Mouse (Mus musculus) ES-E14 (cell line): Measurements from ENCODE around the gene Adamts7. TPM values are rescaled to one million over a fixed set of nuclear protein-coding genes. Genes with fewer than 3 reads are reported as not detected.

ENCODE experiments used
- DNase-seq: peaks from one replicate; pipeline ENCODE4 v3.0.0-alpha.2; 2013; ENCODE audit warnings: low read depth, low spot score
- H3K27ac ChIP-seq: 2 replicates; pipeline ENCODE4 v1.5.1; 2012; ENCODE audit warnings: low read depth, mild to moderate bottlenecking, low read length, moderate library complexity, mixed read lengths; ENCODE audit not compliant: poor library complexity, insufficient read depth, severe bottlenecking
- H3K36me3 ChIP-seq: 2 replicates; pipeline ENCODE4 v1.6.1; 2012; ENCODE audit warnings: mild to moderate bottlenecking, low read length, moderate library complexity, mixed read lengths; ENCODE audit not compliant: control insufficient read depth, poor library complexity, insufficient read depth, severe bottlenecking
- H3K4me1 ChIP-seq, 2 experiments: fragments of 150-350 bp in 1 of 2; sonication (generic) in 1 of 2; 2 replicates each; pipeline ENCODE4 v1.6.1; 2012; ENCODE audit warnings: low read length in 2 of 2, mild to moderate bottlenecking in 1 of 2, mixed read lengths in 1 of 2; ENCODE audit not compliant: control insufficient read depth in 2 of 2, insufficient read depth in 2 of 2, poor library complexity in 1 of 2
- H3K4me3 ChIP-seq, 2 experiments: fragments of 150-350 bp in 1 of 2; sonication (generic) in 1 of 2; 2 replicates each; pipeline ENCODE4 v1.5.1; 2012; ENCODE audit warnings: low read length in 2 of 2, low read depth in 1 of 2, mild to moderate bottlenecking in 1 of 2, mixed read lengths in 1 of 2; ENCODE audit not compliant: insufficient read depth in 1 of 2, poor library complexity in 1 of 2, severe bottlenecking in 1 of 2
- H3K9ac ChIP-seq: 2 replicates; pipeline ENCODE4 v1.6.1; 2012; ENCODE audit warnings: low read depth, mild to moderate bottlenecking, low read length, mixed read lengths; ENCODE audit not compliant: poor library complexity, insufficient read depth, severe bottlenecking
- H3K9me3 ChIP-seq: fragments of 150-350 bp; sonication (generic); 2 replicates; pipeline ENCODE4 v1.6.1; 2012; ENCODE audit warnings: low read depth, mild to moderate bottlenecking, low read length; ENCODE audit not compliant: control insufficient read depth, insufficient read depth
- CHD2 ChIP-seq: IDR thresholded peaks from 2 replicates; pipeline ENCODE4 v1.6.1; 2014; ENCODE audit warnings: mild to moderate bottlenecking, low read depth, low read length, inconsistent platforms
- HCFC1 ChIP-seq: IDR thresholded peaks from 2 replicates; pipeline ENCODE4 v1.6.1; 2012; ENCODE audit warnings: low read length, inconsistent platforms, borderline replicate concordance; ENCODE audit not compliant: insufficient read depth
- MAFK ChIP-seq: IDR thresholded peaks from 2 replicates; pipeline ENCODE4 v1.6.1; 2014; ENCODE audit warnings: mild to moderate bottlenecking, low read depth, low read length, inconsistent platforms; ENCODE audit not compliant: insufficient read depth
- ZC3H11A ChIP-seq: IDR thresholded peaks from 2 replicates; pipeline ENCODE4 v1.6.1; 2012; ENCODE audit warnings: low read depth, mild to moderate bottlenecking, inconsistent platforms, low read length, borderline replicate concordance
- ZNF384 ChIP-seq: IDR thresholded peaks from 2 replicates; pipeline ENCODE4 v1.6.1; 2012; ENCODE audit warnings: low read depth, low read length, inconsistent platforms
- in situ Hi-C, 2 experiments: fragments of 600-800 bp; cut with MboI; formaldehyde crosslinking; loops; one replicate each; pipeline ENCODE4 v1.15.1; 2025; ENCODE audit warnings: low sequenced_read_pairs in 2 of 2, inconsistent platforms in 1 of 2; ENCODE audit not compliant: unreplicated experiment in 2 of 2
- total RNA-seq: library from RNA; depleted of rRNA; stranded (reverse); fragments of 300-350 nt; gene quantifications from 2 replicates; pipeline ENCODE4 v1.2.3, GENCODE M21; 2012

Adamts7 gene
- total RNA-seq, 1 experiment = 9.5 TPM

GRCm38 (mm10) chr9:90185356-90185910 lies 22.6 kb downstream of the Adamts7 start:
- Histone ChIP-seq H3K36me3 (no peaks in the 10 kb centered on the region), H3K4me3 (no peak overlapping the region), H3K9me3 (no peaks in the 10 kb centered on the region), H3K9ac (no peak overlapping the region), H3K27ac (no peak overlapping the region), H3K4me1 (no peaks in the 10 kb centered on the region)
- TF ChIP-seq HCFC1 (no peak), CHD2 (no peak), MAFK (no peak), ZNF384 (no peak), ZC3H11A (no peak)
- no peak for DNase-seq
- in situ Hi-C loops = no loop called here

- in situ Hi-C loops = no loop called here
- DNase-seq = no peak
- H3K4me1 ChIP-seq = no peaks in the 10 kb centered on the region
- no peaks in the 10 kb centered on the region for H3K9me3 ChIP-seq
- no peak for TF ChIP-seq HCFC1
- TF ChIP-seq CHD2 = no peak
- no peak for TF ChIP-seq MAFK
- no peak for TF ChIP-seq ZC3H11A
- TF ChIP-seq ZNF384 = no peak
- H3K4me3 ChIP-seq = no peak overlapping the region
- H3K9ac ChIP-seq = no peak overlapping the region
- no peak overlapping the region for H3K27ac ChIP-seq
- no peaks in the 10 kb centered on the region for H3K36me3 ChIP-seq
Measured at GRCm38 (mm10) chr9:90188893-90189292, 26.0 kb downstream of the Adamts7 start.

- in situ Hi-C loops = no loop called here
- Histone ChIP-seq H3K9ac (no peak overlapping the region), H3K36me3 (no peaks in the 10 kb centered on the region), H3K27ac (no peak overlapping the region), H3K9me3 (no peaks in the 10 kb centered on the region), H3K4me1 (no peaks in the 10 kb centered on the region), H3K4me3 (no peak overlapping the region)
- TF ChIP-seq HCFC1 (no peak), ZC3H11A (no peak), ZNF384 (no peak), MAFK (no peak), CHD2 (no peak)
- DNase-seq = no peak
Measured at GRCm38 (mm10) chr9:90189391-90189790, 26.5 kb downstream of the Adamts7 start.

- no peak overlapping the region for H3K27ac ChIP-seq
- TF ChIP-seq MAFK (no peak), ZC3H11A (no peak), CHD2 (no peak), ZNF384 (no peak), HCFC1 (no peak)
- no peaks in the 10 kb centered on the region for H3K36me3 ChIP-seq
- H3K4me1 ChIP-seq = no peaks in the 10 kb centered on the region
- no peak overlapping the region for H3K4me3 ChIP-seq
- in situ Hi-C loops = no loop called here
- H3K9me3 ChIP-seq = no peaks in the 10 kb centered on the region
- H3K9ac ChIP-seq = no peak overlapping the region
- no peak for DNase-seq
Measured at GRCm38 (mm10) chr9:90195000-90195399, 32.1 kb downstream of the Adamts7 start.

GRCm38 (mm10) chr9:90196262-90196661 lies 33.4 kb downstream of the Adamts7 start:
- H3K4me1 ChIP-seq = no peaks in the 10 kb centered on the region

More at GRCm38 (mm10) chr9:90196262-90196661, 33.4 kb downstream of the Adamts7 start:
- TF ChIP-seq CHD2 (no peak), MAFK (no peak), ZNF384 (no peak), HCFC1 (no peak), ZC3H11A (no peak)
- in situ Hi-C loops = no loop called here
- DNase-seq = no peak
- no peaks in the 10 kb centered on the region for H3K9me3 ChIP-seq
- H3K4me3 ChIP-seq = no peak overlapping the region
- H3K27ac ChIP-seq = no peak overlapping the region
- no peak overlapping the region for H3K9ac ChIP-seq
- H3K36me3 ChIP-seq = no peaks in the 10 kb centered on the region
